Mouse (Mus musculus) neutrophil, adult 59 days (primary cell): ENCODE measurements around the gene Vmn1r100. TPM values are rescaled to one million over a fixed set of nuclear protein-coding genes. Genes with fewer than 3 reads are reported as not detected.

Experiments used
- total RNA-seq, 2 experiments: library from RNA; stranded (reverse); gene quantifications; 1 replicate in 1 of 2; 2 replicates in 1 of 2; pipeline ENCODE4 v1.2.4; 2023

Gene Vmn1r100
- total RNA-seq: not detected

GRCm38 (mm10) chr7:20417642-20418041, at the start of gene Vmn1r100:
Gene Vmn1r100, plus strand, starts transcription at chr7:20417942.

GRCm38 (mm10) chr7:20375310-20375709, 42.4 kb upstream of the Vmn1r100 start, which contains the start of gene Gm5728:
Gene Gm5728, minus strand, starts transcription at chr7:20375410.

GRCm38 (mm10) chr7:20442493-20442892, 24.8 kb downstream of the Vmn1r100 start, which contains the start of gene Vmn1r101:
Gene Vmn1r101, minus strand, starts transcription at chr7:20442593.

Other genes starting within 250 kb of the Vmn1r100 start
- not detected for gene Vmn1r94, start 249.6 kb upstream of the Vmn1r100 start, total RNA-seq
- gene Vmn1r95, start 224.2 kb upstream of the Vmn1r100 start, total RNA-seq: not detected
- not detected for gene Gm6164, start 212.3 kb upstream of the Vmn1r100 start, total RNA-seq
- gene Gm4498, start 184.1 kb upstream of the Vmn1r100 start, total RNA-seq: not detected
- gene Gm5890, start 155.1 kb upstream of the Vmn1r100 start, total RNA-seq: not detected
- gene Gm4133, start 83.9 kb upstream of the Vmn1r100 start, total RNA-seq: not detected
- gene Gm5728, start 42.5 kb upstream of the Vmn1r100 start, total RNA-seq: not detected
- gene Vmn1r101, start 24.7 kb downstream of the Vmn1r100 start, total RNA-seq: not detected
- gene Gm10670, start 57.0 kb downstream of the Vmn1r100 start, total RNA-seq: not detected
- gene Vmn1r103, start 92.6 kb downstream of the Vmn1r100 start, total RNA-seq: not detected
- not detected for gene Vmn1r104, start 115.9 kb downstream of the Vmn1r100 start, total RNA-seq
- gene Gm5726, start 127.8 kb downstream of the Vmn1r100 start, total RNA-seq: not detected
- gene Gm4141, start 158.3 kb downstream of the Vmn1r100 start, total RNA-seq: not detected
- gene Gm4513, start 181.1 kb downstream of the Vmn1r100 start, total RNA-seq: not detected